Mouse (Mus musculus) heart, embryonic 16.5 days (tissue): ENCODE results near the gene Hoxc10. TPM values are rescaled to one million over a fixed set of nuclear protein-coding genes. Genes with fewer than 3 reads are reported as not detected.

Experiments
- ATAC-seq: fragments of 200-750 bp; cut with Nextera tagmentation; replicated peaks from 2 replicates; pipeline ENCODE4 v1.8.0; 2017; ENCODE audit warnings: moderate number of reproducible peaks; ENCODE audit not compliant: insufficient read depth, low FRiP score; ENCODE audit errors: extremely low read depth
- H3K27ac ChIP-seq: fragments of 300-500 bp; sonication (generic); 2 replicates; pipeline ENCODE4 v1.5.1; 2014; ENCODE audit warnings: mild to moderate bottlenecking, low read length, control low read depth, moderate library complexity
- H3K27me3 ChIP-seq: fragments of 300-500 bp; sonication (generic); 2 replicates; pipeline ENCODE4 v1.6.1; 2014; ENCODE audit warnings: low read length, mixed read lengths; ENCODE audit not compliant: control insufficient read depth, insufficient read depth
- H3K36me3 ChIP-seq: fragments of 300-500 bp; sonication (generic); 2 replicates; pipeline ENCODE4 v1.6.1; 2014; ENCODE audit not compliant: control insufficient read depth, insufficient read depth
- H3K4me1 ChIP-seq: fragments of 300-500 bp; sonication (generic); 2 replicates; pipeline ENCODE4 v1.6.1; 2014; ENCODE audit warnings: low read length, mixed read lengths; ENCODE audit not compliant: control insufficient read depth, insufficient read depth
- H3K4me2 ChIP-seq: fragments of 300-500 bp; sonication (generic); 2 replicates; pipeline ENCODE4 v1.6.1; 2014; ENCODE audit warnings: low read depth, mild to moderate bottlenecking, control low read depth, low read length
- H3K4me3 ChIP-seq: fragments of 300-500 bp; sonication (generic); 2 replicates; pipeline ENCODE4 v1.5.1; 2014; ENCODE audit warnings: mild to moderate bottlenecking, control low read depth, low read length
- H3K9ac ChIP-seq: fragments of 300-500 bp; sonication (generic); 2 replicates; pipeline ENCODE4 v1.6.1; 2014; ENCODE audit warnings: low read length, control low read depth
- H3K9me3 ChIP-seq: fragments of 300-500 bp; sonication (generic); replicated peaks from 2 replicates; pipeline ENCODE4 v1.6.1; 2016; ENCODE audit warnings: low read length; ENCODE audit not compliant: control insufficient read depth
- WGBS: fragments of 180-500 bp; shearing (Covaris S2); extraction: QIAGEN DNeasy Blood & Tissue Kit; methylation state at CpG from one replicate; pipeline ENCODE4 v1.1.7; 2014; 5-methylcytosine and 5-hydroxymethylcytosine counted together
- polyA plus RNA-seq: library from polyadenylated mRNA; unstranded; fragments of >200 nt; fragmentation: Nextera tagmentation; extraction: Ambion mirVana; gene quantifications from 2 replicates; pipeline ENCODE4 v1.2.1, GENCODE M21; 2015

The Hoxc10 gene
- polyA plus RNA-seq, 1 experiment from 2014 or later: not detected

DNA sequence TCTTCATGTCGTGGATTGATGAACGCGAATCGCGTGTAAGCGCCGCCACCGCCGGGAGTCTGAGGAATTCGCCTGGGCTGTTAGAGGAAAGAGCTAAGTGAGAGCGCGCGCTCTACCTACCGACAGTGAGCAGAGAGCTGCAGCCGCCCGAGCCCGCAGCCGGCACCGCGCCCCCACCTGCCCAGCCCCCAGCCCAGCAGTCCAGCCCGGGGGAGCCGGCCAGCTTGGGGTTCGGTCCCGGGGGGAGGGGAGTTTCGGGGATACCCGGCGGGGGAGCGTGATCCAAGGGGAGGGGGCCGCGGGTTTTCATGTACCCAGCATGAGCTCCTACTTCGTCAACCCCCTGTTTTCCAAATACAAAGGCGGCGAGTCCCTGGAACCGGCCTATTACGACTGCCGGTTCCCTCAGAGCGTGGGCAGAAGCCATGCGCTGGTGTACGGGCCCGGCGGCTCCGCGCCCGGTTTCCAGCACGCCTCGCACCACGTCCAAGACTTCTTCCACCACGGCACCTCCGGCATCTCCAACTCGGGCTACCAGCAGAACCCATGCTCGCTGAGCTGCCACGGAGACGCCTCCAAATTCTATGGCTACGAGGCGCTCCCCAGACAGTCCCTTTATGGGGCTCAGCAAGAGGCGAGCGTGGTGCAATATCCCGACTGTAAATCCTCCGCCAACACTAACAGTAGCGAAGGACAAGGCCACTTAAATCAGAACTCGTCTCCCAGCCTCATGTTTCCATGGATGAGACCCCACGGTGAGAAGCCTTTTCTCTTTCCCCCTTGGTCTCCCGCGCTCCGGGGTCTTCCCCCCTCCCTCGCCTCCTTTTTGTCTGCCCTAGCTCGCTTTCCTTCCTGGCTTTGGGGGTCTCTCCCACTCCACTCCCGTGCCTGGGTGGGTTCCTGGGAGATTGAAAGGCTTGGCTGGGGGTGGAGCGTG, 24.1 kb downstream of the Hoxc10 start, which contains the start of gene Hoxc8:
Hoxc8 (plus strand) TSS at position 147 of the 937 bp plus-strand sequence.
- Histone ChIP-seq H3K9me3 (no peaks in the 10 kb centered on the region), H3K27me3 (peaks cover 93% of the 10 kb centered on the region), H3K27ac (no peak within 1 kb of the TSS), H3K4me1 (no peaks in the 10 kb centered on the region), H3K9ac (no peak within 1 kb of the TSS), H3K4me2 (peak within 1 kb of the TSS; percentile 10; the same call in 1 of the 2 replicates), H3K36me3 (no peaks in the 10 kb centered on the region), H3K4me3 (peak within 1 kb of the TSS; percentile 17; the same call in 1 of the 2 replicates)
- WGBS: 2% methylated on average over 69 of the region's 69 CpGs
- no peak for ATAC-seq

- no peaks in the 10 kb centered on the region for H3K36me3 ChIP-seq
- no peaks in the 10 kb centered on the region for H3K4me1 ChIP-seq
- H3K4me2 ChIP-seq: no peak overlapping the region
- H3K9ac ChIP-seq: no peak overlapping the region
- no peak overlapping the region for H3K4me3 ChIP-seq
- WGBS: 2% methylated on average over 7 of the region's 7 CpGs
- no peak for ATAC-seq
- H3K9me3 ChIP-seq: no peaks in the 10 kb centered on the region
- H3K27ac ChIP-seq: no peak overlapping the region
- peaks cover 92% of the 10 kb centered on the region for H3K27me3 ChIP-seq
These were observed 25.2 kb downstream of the Hoxc10 start for GRCm38 (mm10) chr15:102991782-102992181.

DNA sequence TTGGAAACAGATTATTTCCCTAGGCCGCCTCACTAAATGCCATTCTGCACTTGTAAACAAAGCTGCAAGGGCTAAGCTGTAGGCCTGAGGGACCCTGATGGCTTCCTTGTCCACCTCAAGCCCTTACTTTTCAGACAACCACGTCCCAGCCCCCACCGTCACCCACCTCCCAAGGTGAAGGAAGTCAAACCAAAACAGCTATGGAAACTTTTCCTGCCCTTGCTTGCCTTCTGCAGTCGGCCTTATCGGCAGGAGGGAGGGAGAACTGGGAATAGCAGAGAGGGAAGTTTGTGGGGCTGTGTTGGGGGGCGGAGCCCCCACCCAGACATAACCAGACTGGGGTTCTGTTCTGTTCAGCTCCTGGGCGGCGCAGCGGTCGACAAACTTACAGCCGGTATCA, 25.6 kb downstream of the Hoxc10 start:
- Histone ChIP-seq H3K9ac (no peak overlapping the region), H3K27me3 (peaks cover 90% of the 10 kb centered on the region), H3K4me1 (no peaks in the 10 kb centered on the region), H3K4me2 (no peak overlapping the region), H3K9me3 (no peaks in the 10 kb centered on the region), H3K4me3 (no peak overlapping the region), H3K27ac (no peak overlapping the region), H3K36me3 (no peaks in the 10 kb centered on the region)
- WGBS: 1% methylated on average over 11 of the region's 11 CpGs
- ATAC-seq: no peak

DNA sequence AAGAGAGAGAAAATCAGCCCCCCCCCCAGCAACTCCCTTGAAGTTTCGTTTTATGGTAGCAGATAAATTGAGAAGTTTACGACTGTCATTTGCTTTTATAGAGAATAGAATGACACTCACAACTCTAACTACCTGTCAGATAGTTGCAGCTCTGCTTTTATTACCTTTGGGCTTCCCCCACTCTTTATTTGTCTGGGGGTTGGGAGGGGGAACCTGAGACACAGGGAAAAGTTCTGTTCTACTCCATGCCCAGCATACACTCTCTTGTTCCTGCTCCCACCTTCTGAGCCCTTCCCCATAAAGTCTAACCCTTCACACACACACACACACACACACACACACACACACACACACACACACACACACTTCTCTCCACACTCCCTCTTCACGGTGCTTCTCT, 26.3 kb downstream of the Hoxc10 start:
- H3K4me2 ChIP-seq: no peak overlapping the region
- H3K27ac ChIP-seq: no peak overlapping the region
- H3K4me3 ChIP-seq: no peak overlapping the region
- H3K4me1 ChIP-seq: no peaks in the 10 kb centered on the region
- WGBS: 1% methylated on average over 3 of the region's 3 CpGs
- no peaks in the 10 kb centered on the region for H3K36me3 ChIP-seq
- no peaks in the 10 kb centered on the region for H3K9me3 ChIP-seq
- peaks cover 91% of the 10 kb centered on the region for H3K27me3 ChIP-seq
- H3K9ac ChIP-seq: no peak overlapping the region
- no peak for ATAC-seq

- Histone ChIP-seq H3K9ac (no peak overlapping the region), H3K4me1 (peaks cover 9% of the 10 kb centered on the region; the same call in 1 of the 2 replicates), H3K27me3 (peaks cover 95% of the 10 kb centered on the region), H3K36me3 (no peaks in the 10 kb centered on the region), H3K27ac (no peak overlapping the region), H3K9me3 (no peaks in the 10 kb centered on the region), H3K4me3 (no peak overlapping the region), H3K4me2 (no peak overlapping the region)
- no peak for ATAC-seq
- 2% methylated on average over 9 of the region's 9 CpGs for WGBS
These were observed 30.0 kb downstream of the Hoxc10 start for GRCm38 (mm10) chr15:102996548-102996947.

GRCm38 (mm10) chr15:102997431-102997830, 30.8 kb downstream of the Hoxc10 start:
- Histone ChIP-seq H3K27me3 (peaks cover 93% of the 10 kb centered on the region), H3K9ac (no peak overlapping the region), H3K4me3 (no peak overlapping the region), H3K9me3 (no peaks in the 10 kb centered on the region), H3K27ac (no peak overlapping the region), H3K4me1 (peaks cover 10% of the 10 kb centered on the region; the same call in 1 of the 2 replicates), H3K36me3 (no peaks in the 10 kb centered on the region), H3K4me2 (no peak overlapping the region)
- WGBS: 1% methylated on average over 3 of the region's 3 CpGs
- no peak for ATAC-seq

DNA sequence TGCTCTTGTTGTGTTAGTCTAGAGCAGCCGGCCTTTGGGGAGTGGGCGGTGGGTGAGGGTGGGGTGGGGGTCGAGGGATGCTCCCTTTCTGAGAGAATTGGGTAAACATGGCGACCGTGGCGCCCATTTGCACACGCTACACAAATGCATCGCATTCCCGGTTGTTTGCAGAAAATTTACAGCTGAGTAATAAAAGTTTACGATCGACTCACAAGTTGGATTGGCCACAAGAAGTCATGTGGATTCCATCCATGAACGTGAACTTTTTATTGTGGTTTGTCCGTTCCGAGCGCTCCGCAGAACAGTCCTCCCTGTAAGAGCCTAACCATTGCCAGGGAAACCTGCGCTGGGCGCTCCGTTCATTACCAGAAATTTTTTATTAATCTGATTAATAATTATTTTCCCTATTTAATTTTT, 31.4 kb downstream of the Hoxc10 start, which contains the start of gene Hoxc6:
Hoxc6 (plus strand) TSS at position 319 of the 417 bp plus-strand sequence.
- H3K36me3 ChIP-seq: no peaks in the 10 kb centered on the region
- 3% methylated on average over 19 of the region's 19 CpGs for WGBS
- H3K27ac ChIP-seq: no peak within 1 kb of the TSS
- H3K4me1 ChIP-seq: peaks cover 10% of the 10 kb centered on the region; the same call in 1 of the 2 replicates
- H3K4me3 ChIP-seq: peak within 1 kb of the TSS; percentile 59
- peak within 1 kb of the TSS; percentile 76 for H3K4me2 ChIP-seq
- ATAC-seq: no peak
- peaks cover 93% of the 10 kb centered on the region for H3K27me3 ChIP-seq
- H3K9ac ChIP-seq: peak within 1 kb of the TSS; percentile 68; the same call in 1 of the 2 replicates
- no peaks in the 10 kb centered on the region for H3K9me3 ChIP-seq

DNA sequence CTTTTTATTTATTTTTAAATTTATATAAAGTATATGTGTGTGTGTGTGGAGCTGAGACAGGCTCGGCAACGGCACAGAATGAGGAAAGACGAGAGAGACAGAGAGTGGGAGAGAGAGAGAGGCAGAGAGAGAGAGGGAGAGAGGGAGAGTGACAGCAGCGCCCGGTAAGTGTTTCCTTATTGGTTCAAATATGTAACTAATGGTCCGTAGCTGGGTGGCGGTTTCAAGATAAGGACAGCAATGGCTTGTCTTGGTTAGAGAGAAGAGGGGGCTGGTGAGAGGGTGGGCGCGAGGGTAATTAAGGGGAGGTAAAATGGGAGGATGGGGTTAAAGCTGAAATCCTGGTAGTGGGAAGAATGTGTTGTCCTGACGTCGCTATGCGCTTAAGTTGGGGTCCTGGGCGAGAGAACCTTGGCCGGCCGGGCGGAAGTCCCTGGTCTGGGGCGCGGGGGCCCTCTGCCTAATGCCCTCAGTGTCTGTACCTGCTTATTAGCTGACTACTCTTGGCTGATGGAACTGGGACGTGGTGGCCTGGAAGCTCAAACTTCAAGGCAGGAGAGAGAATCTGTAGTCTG, 32.1 kb downstream of the Hoxc10 start:
- H3K4me2 ChIP-seq: peak overlapping the region; percentile 76
- peak overlapping the region; percentile 59 for H3K4me3 ChIP-seq
- peak; percentile 6; the same call in 1 of the 2 replicates for ATAC-seq
- no peak overlapping the region; the same call in 1 of the 2 replicates for H3K9ac ChIP-seq
- WGBS: 1% methylated on average over 18 of the region's 19 CpGs
- no peak overlapping the region for H3K27ac ChIP-seq
- peaks cover 10% of the 10 kb centered on the region; the same call in 1 of the 2 replicates for H3K4me1 ChIP-seq
- no peaks in the 10 kb centered on the region for H3K36me3 ChIP-seq
- H3K27me3 ChIP-seq: peaks cover 93% of the 10 kb centered on the region
- no peaks in the 10 kb centered on the region for H3K9me3 ChIP-seq
